Comparison of ENCODE assay signal across 8 mouse cellular contexts in genomic region chr5:85992055-85992454, GRCm38 (mm10).
A peak's percentile ranks its signal among the peaks of the same experiment; 100 is the strongest.
DNase-seq lines count a peak whose midpoint lies in the region; ATAC-seq and TF ChIP-seq lines count a peak whose summit lies in the region.

No protein-coding gene starts in this region.

- H3K9ac ChIP-seq in CH12.LX (ENCODE audit: insufficient read depth, low read depth): no peak overlapping the region

- no peak for TF ChIP-seq POLR2A in CH12.LX (IDR thresholded peaks at IDR 0.05; ENCODE audit: low read depth, low read length)

- DNase-seq in adrenal gland, postnatal 10 days: peak; percentile 3
- DNase-seq in adrenal gland, postnatal 4 days (ENCODE audit: low spot score in 2 of 2): no peak
- DNase-seq in kidney, postnatal 10 days: peak; percentile 12
- no peak for DNase-seq in kidney, adult 18-20 months
- peak; percentile 33 for DNase-seq in CH12.LX (ENCODE audit: extremely low read depth)
- peak; percentile 40 for DNase-seq in embryo, embryonic 11 days
- no peak for DNase-seq in gastrocnemius, postnatal 4 days (ENCODE audit: low spot score in 2 of 2)

- dilution Hi-C loops in CH12.LX (cut with MboI; ENCODE audit: extremely low pct_ligation_motif_present, extremely low pct_unique_long_range_greater_than_20kb, low sequenced_read_pairs): no loop called here

- no peak overlapping the region for H3K27ac ChIP-seq in CH12.LX (ENCODE audit: insufficient read depth, low read depth)

- H3K27me3 ChIP-seq in CH12.LX (replicated peaks): no peaks in the 10 kb centered on the region

- H3K9me3 ChIP-seq in CH12.LX (replicated peaks; ENCODE audit: low read length): no peaks in the 10 kb centered on the region

- ATAC-seq in granulocyte monocyte progenitor cell, adult 5-6 weeks (replicated peaks; ENCODE audit: poor library complexity, severe bottlenecking): no peak; the same call in 1 of the 2 replicates

- no peaks in the 10 kb centered on the region for H3K36me3 ChIP-seq in CH12.LX (replicated peaks in 1 of 2; ENCODE audit: control insufficient read depth in 1 of 2, insufficient read depth in 1 of 2, low read length in 1 of 2)

- TF ChIP-seq CTCF in CH12.LX (conservative IDR thresholded peaks at IDR 0.05 in 1 of 2, IDR thresholded peaks at IDR 0.05 in 1 of 2; ENCODE audit: low read depth in 2 of 2, low read length in 2 of 2): peak in 1 of 2 experiments; percentile 73; a peak in 2 of 4 replicates

- H3K4me1 ChIP-seq in CH12.LX (ENCODE audit: control insufficient read depth in 1 of 2, insufficient read depth in 2 of 2): no peaks in the 10 kb centered on the region

- TF ChIP-seq EP300 in CH12.LX (IDR thresholded peaks at IDR 0.05; ENCODE audit: low read length): no peak

- TF ChIP-seq RAD21 in CH12.LX (IDR thresholded peaks at IDR 0.05; ENCODE audit: low read depth, low read length): peak; percentile 83

- no peak overlapping the region for H3K4me2 ChIP-seq in CH12.LX (ENCODE audit: insufficient read depth, low read depth, poor library complexity, severe bottlenecking)

- no peaks in the 10 kb centered on the region for H3K79me2 ChIP-seq in CH12.LX (replicated peaks; ENCODE audit: control insufficient read depth, extremely low read depth, insufficient read depth, poor library complexity, severe bottlenecking)

- in situ Hi-C loops in CH12.LX (cut with MboI; ENCODE audit: low pct_ligation_motif_present, low pct_unique_long_range_greater_than_20kb, low sequenced_read_pairs): no loop called here

- H3K4me3 ChIP-seq in CH12.LX (replicated peaks in 1 of 3; ENCODE audit: low read depth in 2 of 3, low read length in 2 of 3, poor library complexity in 1 of 3): no peak overlapping the region

TF ChIP-seq in CH12.LX, 34 proteins besides CTCF, POLR2A, EP300 and RAD21:
- TF ChIP-seq GABPA (IDR thresholded peaks at IDR 0.05; ENCODE audit: insufficient replicate concordance, low read depth, low read length) (no peak), SMC3 (IDR thresholded peaks at IDR 0.05; ENCODE audit: low read depth, low read length) (peak; percentile 45)

Comparison
In these comparisons a context has a peak if more than half of its experiments do, and no peak if none do; other contexts are left out.
1. DNase-seq: peak in adrenal gland, postnatal 10 days (single experiment), kidney, postnatal 10 days (single experiment), CH12.LX (single experiment) and embryo, embryonic 11 days (single experiment); none in adrenal gland, postnatal 4 days (0 of 2), kidney, adult 18-20 months (single experiment) and gastrocnemius, postnatal 4 days (0 of 2).